Mouse (Mus musculus) liver, embryonic 11.5 days (tissue): Measurements from ENCODE around the gene Nlrp4e. TPM values are rescaled to one million over a fixed set of nuclear protein-coding genes. Genes with fewer than 3 reads are reported as not detected.
"Not testable (repeated sequence)": the region's sequence is repeated elsewhere in the genome, so short reads cannot be mapped to it uniquely, and the experiment has no call there.

Experiments
- ATAC-seq: fragments of 200-750 bp; cut with Nextera tagmentation; replicated peaks from 2 replicates; pipeline ENCODE4 v1.8.0; 2017; ENCODE audit warnings: moderate number of reproducible peaks, mild to moderate bottlenecking, moderate TSS enrichment, moderate library complexity; ENCODE audit not compliant: low FRiP score
- DNase-seq: peaks from one replicate; pipeline ENCODE4 v3.0.0-alpha.2; 2017; ENCODE audit warnings: low spot score
- H3K27ac ChIP-seq: fragments of 300-500 bp; sonication (generic); 2 replicates; pipeline ENCODE4 v1.5.1; 2014; ENCODE audit warnings: mild to moderate bottlenecking, low read depth, low read length, control low read depth
- H3K27me3 ChIP-seq: fragments of 300-500 bp; sonication (generic); replicated peaks from 2 replicates; pipeline ENCODE4 v1.6.1; 2014; ENCODE audit warnings: low read length, mixed read lengths; ENCODE audit not compliant: control insufficient read depth, insufficient read depth
- H3K36me3 ChIP-seq: fragments of 300-500 bp; sonication (generic); 2 replicates; pipeline ENCODE4 v1.6.1; 2014; ENCODE audit warnings: mild to moderate bottlenecking, low read length, moderate library complexity, mixed read lengths; ENCODE audit not compliant: control insufficient read depth, insufficient read depth
- H3K4me1 ChIP-seq: fragments of 300-500 bp; sonication (generic); replicated peaks from 2 replicates; pipeline ENCODE4 v1.6.1; 2014; ENCODE audit warnings: low read length, mixed read lengths; ENCODE audit not compliant: control insufficient read depth, insufficient read depth
- H3K4me2 ChIP-seq: fragments of 300-500 bp; sonication (generic); 2 replicates; pipeline ENCODE4 v1.6.1; 2014; ENCODE audit warnings: mild to moderate bottlenecking, control low read depth, moderate library complexity
- H3K4me3 ChIP-seq: fragments of 300-500 bp; sonication (generic); 2 replicates; pipeline ENCODE4 v1.5.1; 2014; ENCODE audit warnings: low read depth, low read length, control low read depth
- H3K9ac ChIP-seq: fragments of 300-500 bp; sonication (generic); 2 replicates; pipeline ENCODE4 v1.6.1; 2014; ENCODE audit warnings: low read depth, low read length, control low read depth
- H3K9me3 ChIP-seq: fragments of 300-500 bp; sonication (generic); 2 replicates; pipeline ENCODE4 v1.6.1; 2016; ENCODE audit warnings: low read length, inconsistent platforms, mixed read lengths; ENCODE audit not compliant: control insufficient read depth
- WGBS: fragments of 180-500 bp; shearing (Covaris S2); extraction: QIAGEN DNeasy Blood & Tissue Kit; methylation state at CpG from one replicate; pipeline ENCODE4 v1.1.7; 2014; 5-methylcytosine and 5-hydroxymethylcytosine counted together
- microRNA-seq: library from miRNA; unstranded; fragments of <30 nt; microRNA quantifications from one replicate; pipeline ENCODE4, GENCODE M21; 2017; ENCODE audit warnings: borderline number of aligned reads
- polyA plus RNA-seq: library from polyadenylated mRNA; unstranded; fragments of >200 nt; fragmentation: Nextera tagmentation; extraction: Ambion mirVana; gene quantifications from 2 replicates; pipeline ENCODE4 v1.2.1, GENCODE M21; 2014

Gene Nlrp4e
- polyA plus RNA-seq = not detected in 2 replicates

DNA sequence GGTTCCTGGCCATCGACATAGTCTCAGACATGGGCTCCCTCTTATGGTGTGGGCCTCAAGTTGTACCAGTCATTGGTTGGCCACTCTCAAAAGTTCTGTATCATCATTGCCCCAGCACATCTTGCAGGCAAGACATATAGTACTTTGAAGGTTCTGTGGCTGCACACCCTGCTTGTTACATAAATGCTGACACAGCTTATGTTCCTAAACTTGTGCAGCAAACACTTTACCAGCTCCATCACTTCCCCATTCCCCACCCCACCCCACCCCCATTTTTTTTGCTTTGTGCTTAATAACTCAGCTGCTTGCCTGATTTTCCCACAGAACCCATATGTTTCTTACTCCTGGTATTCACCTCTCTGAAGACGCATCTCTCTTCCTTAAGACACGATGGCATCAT is at the start of gene Nlrp4e:
TSS of gene Nlrp4e (plus strand) at position 301 of the 400 bp plus-strand sequence.
- not testable (repeated sequence) for ATAC-seq, H3K4me1 ChIP-seq, H3K27ac ChIP-seq, DNase-seq, H3K4me2 ChIP-seq, H3K27me3 ChIP-seq, H3K36me3 ChIP-seq, H3K4me3 ChIP-seq, H3K9me3 ChIP-seq, H3K9ac ChIP-seq
- 87% methylated on average over 3 of the region's 3 CpGs for WGBS

DNA sequence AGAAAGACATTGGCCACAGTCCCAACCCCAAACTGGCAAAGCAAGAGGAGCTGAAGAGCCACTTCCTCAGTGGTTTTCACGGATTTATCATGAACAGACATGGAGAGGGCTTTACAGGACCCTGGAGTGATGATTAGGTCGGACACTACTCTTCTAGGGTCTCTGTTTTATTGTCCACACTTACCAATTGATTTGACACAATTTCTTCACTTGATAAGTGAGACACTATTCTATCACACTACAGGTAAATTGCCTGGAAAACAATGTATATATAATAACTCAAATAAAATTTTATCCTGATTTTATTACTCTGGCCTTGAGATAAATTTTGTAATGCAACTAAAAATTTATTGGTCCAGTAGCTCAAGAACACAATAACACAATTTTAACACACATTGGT is 49.4 kb upstream of the Nlrp4e start, which contains the start of gene Vmn1r166:
TSS of gene Vmn1r166 (minus strand) at position 101 of the 400 bp plus-strand sequence.
- no CpG with 5 or more reads among the region's 2 CpGs for WGBS

DNA sequence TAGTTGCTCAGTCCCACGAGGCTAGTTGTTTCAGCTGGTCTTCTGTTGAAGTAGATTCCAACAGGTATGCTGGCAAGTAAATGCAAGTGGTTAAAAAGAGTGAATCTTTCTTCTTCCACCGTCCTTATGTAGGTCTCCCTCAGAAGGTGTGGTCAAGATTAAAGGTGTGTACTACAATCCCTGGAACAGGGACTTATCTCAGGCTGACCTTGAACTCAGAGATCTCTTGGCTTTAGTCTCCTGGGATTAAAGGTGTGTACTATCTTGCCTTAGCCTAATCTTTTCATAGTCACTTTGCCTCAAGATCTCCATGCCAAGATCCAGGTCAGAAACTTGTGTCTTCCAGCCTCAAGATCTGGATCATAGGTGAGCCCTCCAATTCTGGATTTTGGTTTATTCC is 22.2 kb upstream of the Nlrp4e start, which contains the start of gene Gm6902:
TSS of gene Gm6902 (minus strand) at position 101 of the 400 bp plus-strand sequence.
- H3K36me3 ChIP-seq, H3K4me3 ChIP-seq, DNase-seq, H3K27ac ChIP-seq, H3K4me2 ChIP-seq, H3K9ac ChIP-seq, ATAC-seq, H3K27me3 ChIP-seq, H3K9me3 ChIP-seq, H3K4me1 ChIP-seq: not testable (repeated sequence)
- no CpG with 5 or more reads among the region's 2 CpGs for WGBS

More for the DNA sequence above, 49.4 kb upstream of the Nlrp4e start, which contains the start of gene Vmn1r166:
- H3K4me1 ChIP-seq, H3K27ac ChIP-seq, ATAC-seq, DNase-seq, H3K9me3 ChIP-seq, H3K36me3 ChIP-seq, H3K4me3 ChIP-seq, H3K27me3 ChIP-seq, H3K9ac ChIP-seq, H3K4me2 ChIP-seq: not testable (repeated sequence)

DNA sequence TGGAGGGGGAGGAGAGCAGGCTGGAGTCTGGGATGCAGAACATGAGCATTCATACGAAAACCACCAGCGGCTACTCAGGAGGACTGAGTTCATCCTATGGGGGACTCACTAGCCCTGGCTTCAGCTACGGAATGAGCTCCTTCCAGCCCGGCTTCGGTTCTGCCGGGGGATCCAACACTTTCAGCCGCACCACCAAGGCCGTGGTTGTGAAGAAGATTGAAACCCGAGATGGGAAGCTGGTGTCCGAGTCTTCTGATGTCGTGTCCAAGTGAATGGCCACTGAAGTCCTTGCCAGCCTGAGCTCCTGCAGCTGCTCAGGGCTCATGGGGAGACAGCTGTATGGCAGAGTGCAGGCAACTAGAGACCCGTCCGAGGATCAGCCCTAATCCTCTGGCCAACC is 57.3 kb downstream of the Nlrp4e start:
- not testable (repeated sequence) for DNase-seq, H3K4me2 ChIP-seq, H3K9ac ChIP-seq, H3K4me3 ChIP-seq, H3K36me3 ChIP-seq, H3K27ac ChIP-seq, ATAC-seq, H3K4me1 ChIP-seq, H3K27me3 ChIP-seq
- peaks cover 22% of the 10 kb centered on the region for H3K9me3 ChIP-seq
- 85% methylated on average over 13 of the region's 13 CpGs for WGBS

DNA sequence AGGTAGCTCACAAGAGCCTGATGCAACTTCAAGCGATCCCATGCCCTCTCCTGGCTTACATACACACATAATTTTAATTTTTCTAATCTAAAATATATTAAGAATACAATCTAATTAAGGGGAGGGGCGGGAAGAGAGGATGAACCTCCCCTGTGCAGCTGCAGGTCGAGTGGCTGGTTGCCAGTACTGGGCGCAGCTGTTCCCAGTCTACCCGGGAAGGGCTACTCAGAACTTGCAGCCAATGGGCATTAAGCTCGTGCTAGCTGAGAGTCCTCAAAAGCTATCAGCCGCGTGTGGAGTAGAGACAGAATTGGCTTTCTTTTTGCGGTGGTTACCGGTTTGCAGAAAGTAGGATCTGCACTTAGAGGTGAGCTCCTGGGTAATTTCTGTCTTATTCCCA is 84.6 kb downstream of the Nlrp4e start, which contains the start of gene Nlrp5:
TSS of gene Nlrp5 (plus strand) at position 301 of the 400 bp plus-strand sequence.
- 70% methylated on average over 10 of the region's 10 CpGs for WGBS

More for the DNA sequence above, 84.6 kb downstream of the Nlrp4e start, which contains the start of gene Nlrp5:
- Histone ChIP-seq H3K27ac (no peak within 1 kb of the TSS), H3K9me3 (peaks cover 7% of the 10 kb centered on the region; the same call in 1 of the 2 replicates), H3K27me3 (no peaks in the 10 kb centered on the region), H3K9ac (no peak within 1 kb of the TSS), H3K4me2 (no peak within 1 kb of the TSS), H3K4me1 (no peaks in the 10 kb centered on the region), H3K4me3 (no peak within 1 kb of the TSS), H3K36me3 (no peaks in the 10 kb centered on the region)
- no peak for ATAC-seq
- no peak for DNase-seq

Small RNA genes within 50 kb of the gene (microRNA-seq; reads per million reads assigned to microRNA genes)
- not detected for gene Gm25196

Other genes with a start within 250 kb of the Nlrp4e start
- not detected in 2 replicates for gene Vmn1r163, start 245.7 kb upstream of the Nlrp4e start, polyA plus RNA-seq
- not detected in 2 replicates for gene Gm8720, start 233.7 kb upstream of the Nlrp4e start, polyA plus RNA-seq
- gene Gm10662, start 156.7 kb upstream of the Nlrp4e start, polyA plus RNA-seq = not detected in 2 replicates
- not detected in 2 replicates for gene Vmn1r165, start 83.9 kb upstream of the Nlrp4e start, polyA plus RNA-seq
- not detected in 2 replicates for gene Vmn1r166, start 49.5 kb upstream of the Nlrp4e start, polyA plus RNA-seq
- not detected in 2 replicates for gene Gm6902, start 22.3 kb upstream of the Nlrp4e start, polyA plus RNA-seq
- not detected in 2 replicates for gene Nlrp5, start 84.7 kb downstream of the Nlrp4e start, polyA plus RNA-seq
- gene Vmn1r167, start 206.0 kb downstream of the Nlrp4e start, polyA plus RNA-seq = not detected in 2 replicates
- not detected in 2 replicates for gene Vmn1r168, start 238.5 kb downstream of the Nlrp4e start, polyA plus RNA-seq